Mouse (Mus musculus) splenic B cell, adult 2 months (primary cell): Measurements from ENCODE around the gene Neu3.

Experiments
- DNase-seq: peaks from one replicate; pipeline ENCODE4 v3.0.0-alpha.2; 2011; ENCODE audit warnings: low read depth, low spot score
- H3K27me3 ChIP-seq: 2 replicates; pipeline ENCODE4 v1.6.1; 2012; ENCODE audit warnings: mild to moderate bottlenecking, low read length, moderate library complexity, mixed read lengths; ENCODE audit not compliant: control insufficient read depth, poor library complexity, insufficient read depth, severe bottlenecking
- H3K36me3 ChIP-seq: 2 replicates; pipeline ENCODE4 v1.6.1; 2012; ENCODE audit warnings: mild to moderate bottlenecking, low read length, moderate library complexity, mixed read lengths; ENCODE audit not compliant: control insufficient read depth, poor library complexity, insufficient read depth, severe bottlenecking

Neu3 gene

DNA sequence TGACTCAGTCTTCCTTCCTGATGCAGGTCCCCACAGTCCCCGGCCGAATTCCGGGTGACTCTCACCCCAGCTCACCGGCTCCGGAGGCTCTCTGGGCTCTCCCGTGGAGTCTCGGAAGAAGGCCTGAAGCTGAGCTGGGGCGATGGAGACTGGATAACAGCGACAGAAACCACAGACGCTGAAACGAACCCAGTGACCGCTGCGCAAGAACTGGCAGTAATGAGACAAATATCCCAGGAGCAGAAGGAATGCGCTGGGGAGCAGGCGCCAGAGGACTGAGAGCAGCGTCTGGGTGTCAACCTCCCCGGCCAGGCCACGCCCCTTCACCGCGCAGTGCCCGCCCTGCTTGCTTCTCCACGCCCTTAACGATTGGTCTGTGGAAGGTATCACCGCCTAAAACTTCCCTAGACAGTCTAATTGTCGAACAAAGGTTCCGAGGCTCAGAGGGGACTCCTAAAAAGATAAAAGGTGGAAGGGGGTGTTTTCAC lies at the start of gene Neu3:
Neu3 (minus strand) TSS at position 335 of the 488 bp plus-strand sequence.
- DNase-seq: peak; percentile 87
- Histone ChIP-seq H3K36me3 (no peaks in the 10 kb centered on the region), H3K27me3 (no peaks in the 10 kb centered on the region)

DNA sequence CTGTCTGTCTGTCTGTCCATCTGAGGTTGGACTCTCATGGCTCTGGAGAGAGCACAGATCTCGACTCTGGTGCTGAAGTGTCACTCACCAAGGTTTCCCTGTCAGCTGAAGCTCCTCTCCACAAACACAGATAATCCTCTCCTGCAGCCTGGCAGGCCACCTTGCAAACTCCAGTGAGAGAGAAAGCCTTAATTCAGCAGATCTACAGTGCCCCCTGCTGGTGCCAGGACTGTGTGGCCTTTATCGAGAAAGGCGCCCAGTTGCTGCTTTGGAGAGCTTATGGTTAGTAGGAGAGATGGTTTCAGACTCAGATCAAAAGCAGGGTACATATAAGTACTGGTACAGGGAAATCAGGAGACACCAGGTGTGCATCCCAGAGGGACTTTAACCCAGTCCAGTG lies 48.1 kb upstream of the Neu3 start:
- H3K36me3 ChIP-seq: no peaks in the 10 kb centered on the region
- DNase-seq: peak; percentile 84
- no peaks in the 10 kb centered on the region for H3K27me3 ChIP-seq

DNA sequence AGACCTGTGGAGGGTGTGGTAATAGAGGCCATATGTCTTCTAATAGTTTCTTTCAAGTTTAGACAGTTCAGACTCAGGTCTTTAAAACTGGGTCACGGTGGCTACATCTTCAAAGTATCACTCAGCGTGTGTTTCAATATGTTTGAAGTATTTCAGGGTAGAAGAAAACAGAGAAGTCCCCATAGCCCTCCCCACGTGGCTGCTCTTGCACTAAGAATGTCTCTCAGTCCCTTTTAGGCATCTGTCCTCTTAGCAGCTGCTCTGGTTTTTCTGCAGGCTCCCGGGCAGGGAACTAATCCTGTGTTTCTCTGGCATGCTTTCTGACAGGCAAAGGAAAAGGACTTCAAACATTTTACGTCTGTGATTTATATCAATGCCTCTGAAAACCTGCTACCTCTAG lies 47.7 kb upstream of the Neu3 start:
- no peaks in the 10 kb centered on the region for H3K27me3 ChIP-seq
- no peak for DNase-seq

DNA sequence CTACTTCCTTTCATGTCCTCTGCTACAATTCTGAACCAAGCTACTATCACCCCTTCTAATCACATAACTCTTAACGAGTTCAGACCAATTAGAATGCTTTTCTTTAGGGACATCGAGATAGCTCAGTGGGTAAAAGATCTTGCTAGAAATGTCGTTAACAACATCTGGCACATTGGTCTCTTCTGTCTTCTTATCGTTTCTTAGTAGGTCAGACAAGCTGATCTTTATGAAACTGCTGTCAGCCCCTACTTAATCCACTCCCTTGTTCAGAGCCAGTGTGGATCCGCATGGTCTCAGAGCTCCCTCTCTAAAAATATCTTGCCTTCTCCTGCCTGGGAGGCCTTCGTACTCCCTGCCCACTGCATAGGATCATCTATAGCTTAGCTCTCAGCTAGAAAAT lies 45.7 kb upstream of the Neu3 start:
- DNase-seq: no peak
- Histone ChIP-seq H3K27me3 (no peaks in the 10 kb centered on the region), H3K36me3 (no peaks in the 10 kb centered on the region)

More for the DNA sequence above, 47.7 kb upstream of the Neu3 start:
- no peaks in the 10 kb centered on the region for H3K36me3 ChIP-seq

DNA sequence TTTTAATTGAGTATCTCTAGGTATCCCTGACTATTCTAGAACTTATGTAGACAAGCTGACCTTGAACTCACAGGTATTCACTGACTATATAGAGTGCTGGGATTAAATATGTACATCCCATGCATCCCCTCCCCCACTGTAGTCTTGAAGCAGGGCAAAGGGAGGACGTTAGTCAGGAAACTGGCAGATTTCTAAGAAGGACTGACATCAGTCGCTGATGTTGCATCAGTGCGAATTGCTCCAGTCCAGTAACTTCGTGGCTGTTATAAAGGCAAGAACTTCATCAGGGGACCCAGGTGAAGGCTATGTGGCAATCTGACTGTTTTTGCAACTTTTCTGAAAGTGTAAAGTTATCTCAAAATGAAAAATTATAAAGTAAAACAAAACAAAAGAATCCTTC lies 41.1 kb upstream of the Neu3 start:
- Histone ChIP-seq H3K27me3 (no peaks in the 10 kb centered on the region), H3K36me3 (no peaks in the 10 kb centered on the region)
- DNase-seq: no peak

DNA sequence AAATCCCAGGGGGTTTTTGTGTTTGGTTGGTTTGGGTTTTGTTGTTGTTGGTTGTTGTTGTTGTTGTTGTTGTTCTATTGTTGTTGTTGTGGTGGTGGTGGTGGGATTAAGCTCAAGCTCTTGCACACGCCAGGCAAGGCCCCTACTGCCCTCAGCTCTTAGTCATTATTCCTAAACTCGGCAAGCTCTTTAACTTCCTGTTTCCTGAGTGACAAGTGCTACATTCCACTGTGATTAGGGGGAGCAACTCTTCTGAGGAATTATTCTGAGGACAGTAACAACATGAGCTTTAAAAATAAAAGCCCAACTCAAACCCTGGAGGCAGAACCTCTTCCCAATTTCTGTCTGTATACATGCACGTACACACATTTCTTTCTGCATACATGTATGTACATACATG lies 37.0 kb upstream of the Neu3 start:
- Histone ChIP-seq H3K27me3 (no peaks in the 10 kb centered on the region), H3K36me3 (no peaks in the 10 kb centered on the region)
- no peak for DNase-seq

DNA sequence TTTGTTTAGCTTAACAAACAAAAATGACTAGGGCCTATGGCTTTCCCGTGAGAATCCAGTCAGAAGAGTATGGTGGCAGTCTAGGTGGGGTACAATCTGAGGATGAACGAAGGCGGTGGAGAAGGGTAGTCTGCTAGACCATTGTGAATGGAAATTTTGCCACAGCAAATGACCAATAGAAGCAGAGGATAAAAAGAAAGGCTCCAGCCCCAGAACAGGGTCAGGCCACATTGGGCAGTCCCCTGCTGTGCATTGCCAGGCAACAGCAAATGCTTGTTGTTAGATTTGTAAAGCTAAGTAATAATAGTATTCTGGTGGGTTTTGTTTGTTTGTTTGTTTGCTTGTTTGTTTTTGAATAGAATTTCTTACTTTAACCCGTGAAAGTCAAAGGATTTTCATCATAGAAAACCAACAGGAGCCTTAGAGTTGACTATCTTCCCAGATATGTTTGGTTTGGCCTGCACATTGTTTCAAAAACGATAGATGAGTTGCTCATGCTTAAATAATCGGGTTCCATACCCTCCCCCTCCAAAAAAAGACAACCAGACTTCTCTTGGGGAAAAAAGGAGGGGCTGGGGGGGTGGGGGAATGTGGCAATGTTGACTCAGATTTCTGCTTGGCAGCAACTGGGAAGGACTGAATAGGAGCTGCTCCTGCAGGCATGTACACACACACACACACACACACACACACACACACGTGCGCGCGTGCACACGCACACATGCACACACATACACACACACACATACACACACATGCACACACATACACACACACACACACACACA lies 36.2 kb upstream of the Neu3 start:
- no peak for DNase-seq
- Histone ChIP-seq H3K27me3 (no peaks in the 10 kb centered on the region), H3K36me3 (no peaks in the 10 kb centered on the region)

DNA sequence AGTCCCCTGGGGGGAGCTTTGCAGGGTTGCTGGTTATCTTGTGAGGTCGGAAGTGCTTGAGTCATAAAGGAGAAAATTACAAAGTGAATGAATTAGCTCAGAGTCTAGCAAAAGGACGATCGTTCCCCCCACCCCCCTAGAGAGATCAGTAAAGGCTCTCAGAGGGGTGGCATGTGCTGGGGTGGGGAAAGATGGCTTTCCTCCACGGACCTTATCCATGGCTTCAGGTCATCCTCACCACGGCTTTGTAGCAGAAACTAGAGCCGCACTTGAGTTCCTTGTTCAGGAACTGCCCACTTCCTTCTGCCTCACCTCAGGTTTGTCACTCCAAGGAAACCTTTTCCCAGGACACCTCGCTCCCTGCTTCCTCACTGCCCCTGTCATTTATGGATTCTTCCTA lies 35.1 kb upstream of the Neu3 start, which contains the start of gene Spcs2:
Spcs2 (minus strand) TSS at position 101 of the 400 bp plus-strand sequence.
- DNase-seq: no peak
- Histone ChIP-seq H3K27me3 (no peaks in the 10 kb centered on the region), H3K36me3 (no peaks in the 10 kb centered on the region)

DNA sequence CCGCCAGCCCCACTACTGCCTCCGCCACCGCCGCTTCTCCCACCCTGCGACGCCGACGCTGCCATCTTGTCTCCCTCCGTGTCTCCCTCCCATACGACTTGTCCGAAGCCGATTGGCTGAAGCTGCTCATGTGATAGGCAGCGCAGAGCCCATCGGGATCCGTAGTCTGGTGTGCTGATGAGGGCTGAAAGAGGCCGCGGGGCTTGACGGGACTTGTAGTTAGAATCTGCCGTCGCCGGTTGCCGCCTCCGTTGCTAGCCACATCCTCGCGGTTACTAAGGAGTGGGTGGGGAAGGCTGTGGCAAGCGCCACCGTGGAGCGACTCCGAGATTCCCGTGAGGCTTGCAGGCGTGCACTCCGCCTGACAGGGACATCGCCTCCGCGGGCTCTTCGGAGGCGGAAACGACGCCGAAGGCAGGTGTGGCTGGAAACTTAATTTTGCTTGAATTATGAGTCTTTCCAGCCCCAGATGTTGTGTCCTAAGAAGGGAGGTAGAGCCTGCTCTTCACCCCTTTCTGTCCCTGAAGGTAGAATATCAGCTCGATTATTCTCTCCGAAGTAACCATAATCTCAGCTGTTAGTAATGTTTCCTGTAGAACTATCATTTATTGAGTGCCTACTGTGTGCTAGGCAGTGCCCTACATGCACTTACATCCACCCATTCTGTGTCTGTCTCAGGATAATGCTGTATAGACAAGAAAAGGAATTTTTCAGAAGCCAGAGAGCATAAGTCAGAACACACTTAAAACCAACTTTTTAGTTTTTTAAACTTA lies 30.8 kb upstream of the Neu3 start, which contains the start of gene Xrra1:
Xrra1 (plus strand) TSS at position 304 of the 773 bp plus-strand sequence.
- DNase-seq: peak; percentile 97
- Histone ChIP-seq H3K27me3 (no peaks in the 10 kb centered on the region), H3K36me3 (0 out of 2 replicates have a peak, but pooled peaks cover 1% of the 10 kb centered on the region)

DNA sequence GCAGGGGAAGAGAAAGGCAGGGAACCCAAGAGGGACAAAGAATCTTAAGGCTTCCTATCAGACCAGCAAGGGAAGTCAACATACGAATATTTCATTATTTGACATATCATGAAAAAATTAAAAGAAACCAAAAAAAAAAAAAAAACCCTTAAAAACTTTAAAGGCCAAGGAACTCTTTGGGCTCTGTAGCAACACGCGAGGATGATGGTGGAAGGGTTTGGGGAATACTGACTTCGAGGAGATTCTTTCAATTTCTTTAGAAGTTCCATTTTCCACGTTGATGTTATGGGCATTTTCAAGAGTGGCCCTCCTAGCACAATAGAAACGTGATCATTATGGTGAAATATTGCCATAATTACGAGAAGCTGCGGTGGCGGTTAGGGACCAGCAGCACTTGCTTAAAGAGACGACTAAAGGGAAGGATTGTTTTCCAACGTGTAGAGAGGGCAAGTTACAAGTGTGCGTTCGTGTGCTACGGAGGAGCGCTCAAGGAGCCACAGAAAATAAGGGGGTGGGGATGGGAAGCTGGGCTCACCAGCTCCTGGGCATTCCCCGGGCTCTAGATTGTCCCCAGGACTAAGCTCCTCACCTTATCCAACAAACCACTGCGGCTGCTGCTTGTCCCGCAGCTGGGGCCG lies 30.1 kb upstream of the Neu3 start:
- DNase-seq: no peak
- Histone ChIP-seq H3K36me3 (0 out of 2 replicates have a peak, but pooled peaks cover 1% of the 10 kb centered on the region), H3K27me3 (no peaks in the 10 kb centered on the region)

DNA sequence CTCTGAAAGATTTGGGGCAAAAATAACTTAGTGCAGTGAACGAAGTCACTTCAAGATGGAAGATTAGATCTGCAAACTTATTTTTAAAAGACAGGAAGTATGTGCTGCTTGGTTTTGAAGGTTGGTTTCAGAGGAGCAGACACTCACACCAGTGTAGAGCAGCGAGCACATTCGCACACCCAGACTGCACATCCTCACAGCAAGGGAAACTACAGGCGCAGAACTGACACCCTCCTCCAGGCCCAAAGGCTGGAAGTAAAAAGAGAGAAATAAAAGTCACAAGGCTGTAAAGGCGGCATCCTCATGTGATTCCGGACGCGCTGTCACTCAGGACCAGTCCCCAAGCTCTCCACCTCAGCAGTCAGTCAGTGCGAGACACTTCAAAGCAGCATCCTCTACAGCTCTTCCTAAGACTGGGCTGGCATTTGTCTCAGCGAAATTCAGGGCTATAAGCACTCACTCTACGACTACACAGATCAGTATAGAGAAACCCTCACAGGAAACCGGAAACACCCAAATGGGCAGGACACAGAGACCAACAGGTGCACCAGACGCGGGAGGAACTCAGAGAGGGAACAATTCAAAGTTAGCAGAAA lies 28.1 kb upstream of the Neu3 start:
- Histone ChIP-seq H3K36me3 (0 out of 2 replicates have a peak, but pooled peaks cover 1% of the 10 kb centered on the region), H3K27me3 (no peaks in the 10 kb centered on the region)
- peak; percentile 43 for DNase-seq

DNA sequence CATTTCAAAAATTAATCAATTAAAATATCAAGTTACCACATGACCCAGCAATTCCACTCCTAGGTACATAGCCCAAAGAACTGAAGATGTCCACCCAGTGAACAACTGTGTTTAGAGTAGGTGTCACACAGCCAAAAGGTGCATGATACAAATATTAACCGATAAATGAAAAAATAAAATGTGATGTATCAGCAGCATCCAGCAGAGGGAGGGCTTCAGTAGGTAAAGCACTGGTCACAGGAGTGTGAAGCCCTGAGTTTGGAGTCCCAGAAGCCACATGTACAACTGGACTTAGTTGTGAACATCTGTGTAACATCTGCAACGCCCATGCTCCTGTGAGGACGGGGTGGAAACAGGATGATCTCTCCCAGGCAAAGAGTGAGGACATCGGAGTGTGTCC lies 26.1 kb upstream of the Neu3 start:
- Histone ChIP-seq H3K27me3 (no peaks in the 10 kb centered on the region), H3K36me3 (0 out of 2 replicates have a peak, but pooled peaks cover 1% of the 10 kb centered on the region)
- no peak for DNase-seq

DNA sequence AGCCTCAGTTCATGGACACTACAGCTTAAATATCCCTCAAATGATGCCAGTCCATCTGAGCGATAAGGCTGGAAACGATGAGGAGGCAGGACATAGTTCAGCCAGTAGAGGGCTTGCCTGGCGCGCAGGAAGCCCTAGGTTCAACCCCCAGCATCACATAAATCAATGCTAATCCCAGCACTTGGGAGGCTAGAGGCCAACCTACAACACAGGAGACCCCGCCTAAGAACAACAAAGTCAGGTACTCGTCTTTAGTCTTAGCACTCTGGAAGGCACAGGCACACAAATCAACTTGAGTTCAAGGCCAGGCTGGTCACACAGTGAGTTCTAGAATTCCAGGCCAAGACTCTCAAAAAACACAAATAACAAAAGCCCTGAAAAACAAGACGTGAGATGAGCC lies 25.1 kb upstream of the Neu3 start:
- Histone ChIP-seq H3K27me3 (no peaks in the 10 kb centered on the region), H3K36me3 (peaks cover 1% of the 10 kb centered on the region; the same call in 1 of the 2 replicates)
- no peak for DNase-seq

DNA sequence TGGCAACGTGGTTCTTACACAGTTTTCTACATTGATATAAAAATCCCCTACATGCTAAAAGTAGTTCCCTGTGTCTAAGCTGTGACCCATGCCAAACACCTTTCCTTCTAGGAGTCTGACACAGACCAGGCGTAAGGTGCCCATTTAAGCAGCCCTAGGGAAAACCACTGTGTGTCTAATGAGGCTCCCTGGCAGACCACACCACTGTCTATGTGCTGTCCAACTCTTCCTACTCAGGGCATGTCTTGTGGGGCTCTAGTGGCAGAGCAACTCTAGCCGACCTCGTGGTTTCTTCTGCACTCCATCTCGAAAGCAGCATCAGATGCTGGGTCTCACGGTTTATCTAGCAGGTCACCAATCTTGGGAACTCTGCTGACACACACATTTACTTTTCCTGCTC lies 23.4 kb upstream of the Neu3 start:
- DNase-seq: no peak
- Histone ChIP-seq H3K27me3 (no peaks in the 10 kb centered on the region), H3K36me3 (peaks cover 1% of the 10 kb centered on the region)
